Mouse (Mus musculus) G1E (cell line): ENCODE data around the gene Dnajb5.
"Not testable (repeated sequence)": the region's sequence is repeated elsewhere in the genome, so short reads cannot be mapped to it uniquely, and the experiment has no call there.

Source experiments
- CTCF ChIP-seq: IDR thresholded peaks from 2 replicates; pipeline ENCODE4 v1.5.1; 2012; ENCODE audit warnings: low read depth, low read length, inconsistent platforms, mixed read lengths
- GATA2 ChIP-seq: IDR thresholded peaks from 2 replicates; pipeline ENCODE4 v1.6.1; 2012; ENCODE audit warnings: low read depth, low read length, inconsistent platforms, borderline replicate concordance

DNA sequence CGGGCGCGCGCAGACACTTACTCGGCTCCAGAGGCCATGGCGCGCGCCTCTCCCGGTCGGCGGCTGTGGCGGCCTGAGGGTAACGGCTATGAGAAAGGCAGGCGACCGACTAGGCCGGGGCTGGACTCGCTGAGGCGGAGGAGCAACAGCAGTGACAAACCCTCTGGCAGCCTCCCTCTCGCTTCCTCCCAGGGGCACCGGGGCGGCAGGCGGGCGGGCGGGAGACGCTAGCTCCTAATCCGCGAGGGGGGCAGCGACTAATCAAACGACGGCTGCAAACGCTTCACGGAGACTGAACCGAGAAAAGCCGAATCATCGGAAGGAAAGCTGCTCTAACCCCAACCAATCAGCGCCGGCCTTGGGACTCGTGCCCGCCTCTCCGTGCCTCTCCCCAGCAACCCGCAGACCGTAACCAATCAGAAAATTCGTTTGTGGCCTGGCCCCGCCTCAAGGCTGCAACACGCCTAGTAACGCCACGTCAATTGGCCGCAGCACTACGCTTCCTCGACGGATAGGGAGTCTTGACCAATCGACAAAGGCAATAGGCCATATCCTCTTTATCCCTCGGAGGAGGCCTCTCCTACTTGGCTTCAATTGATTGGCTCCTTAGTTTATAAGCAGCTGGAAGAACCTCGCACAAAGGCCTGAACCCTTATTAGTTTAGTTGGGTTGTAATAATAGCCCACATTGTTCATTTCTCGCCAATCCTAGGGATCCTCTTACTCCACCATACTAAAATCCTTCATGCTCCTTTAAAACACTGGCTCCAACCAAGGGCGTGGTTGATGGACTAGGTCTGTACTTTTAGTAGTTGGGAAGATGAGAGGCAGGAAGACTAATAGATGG, 50.8 kb downstream of the Dnajb5 start, which contains the start of gene Vcp:
- not testable (repeated sequence) for TF ChIP-seq CTCF, GATA2
